Mouse (Mus musculus) heart, embryonic 11.5 days (tissue): ENCODE measurements around the gene 4930513O06Rik. TPM values are rescaled to one million over a fixed set of nuclear protein-coding genes. Genes with fewer than 3 reads are reported as not detected.

Source experiments
- ATAC-seq: fragments of 200-750 bp; cut with Nextera tagmentation; replicated peaks from 2 replicates; pipeline ENCODE4 v1.8.0; 2017; ENCODE audit warnings: moderate library complexity; ENCODE audit not compliant: insufficient number of reproducible peaks, low FRiP score, low TSS enrichment
- H3K27ac ChIP-seq: fragments of 300-500 bp; sonication (generic); 2 replicates; pipeline ENCODE4 v1.5.1; 2014; ENCODE audit warnings: mild to moderate bottlenecking, low read depth, low read length
- H3K27me3 ChIP-seq: fragments of 300-500 bp; sonication (generic); 2 replicates; pipeline ENCODE4 v1.6.1; 2014; ENCODE audit warnings: mild to moderate bottlenecking, low read length, mixed read lengths; ENCODE audit not compliant: control insufficient read depth, insufficient read depth
- H3K36me3 ChIP-seq: fragments of 300-500 bp; sonication (generic); 2 replicates; pipeline ENCODE4 v1.6.1; 2014; ENCODE audit warnings: mild to moderate bottlenecking, low read length, moderate library complexity, mixed read lengths; ENCODE audit not compliant: control insufficient read depth, insufficient read depth
- H3K4me1 ChIP-seq: fragments of 300-500 bp; sonication (generic); 2 replicates; pipeline ENCODE4 v1.6.1; 2014; ENCODE audit warnings: low read length; ENCODE audit not compliant: control insufficient read depth, insufficient read depth
- H3K4me2 ChIP-seq: fragments of 300-500 bp; sonication (generic); 2 replicates; pipeline ENCODE4 v1.6.1; 2014; ENCODE audit warnings: mild to moderate bottlenecking, moderate library complexity
- H3K4me3 ChIP-seq: fragments of 300-500 bp; sonication (generic); 2 replicates; pipeline ENCODE4 v1.5.1; 2014; ENCODE audit warnings: low read depth, low read length
- H3K9ac ChIP-seq: fragments of 300-500 bp; sonication (generic); 2 replicates; pipeline ENCODE4 v1.6.1; 2014; ENCODE audit warnings: mild to moderate bottlenecking, low read depth, low read length, moderate library complexity
- H3K9me3 ChIP-seq: fragments of 300-500 bp; sonication (generic); replicated peaks from 2 replicates; pipeline ENCODE4 v1.6.1; 2016; ENCODE audit warnings: low read length; ENCODE audit not compliant: control insufficient read depth
- WGBS: fragments of 180-500 bp; shearing (Covaris S2); extraction: QIAGEN DNeasy Blood & Tissue Kit; methylation state at CpG from one replicate; pipeline ENCODE4 v1.1.7; 2014; ENCODE audit not compliant: insufficient replicate concordance; 5-methylcytosine and 5-hydroxymethylcytosine counted together
- polyA plus RNA-seq: library from polyadenylated mRNA; unstranded; fragments of >200 nt; fragmentation: Nextera tagmentation; extraction: Ambion mirVana; gene quantifications from 2 replicates; pipeline ENCODE4 v1.2.1, GENCODE M21; 2014

4930513O06Rik gene
- polyA plus RNA-seq, 1 experiment from 2014 or later, result not detected

GRCm38 (mm10) chrX:139097197-139097596 is 11.2 kb downstream of the 4930513O06Rik start:
- Histone ChIP-seq H3K27me3 (no peaks in the 10 kb centered on the region), H3K4me1 (no peaks in the 10 kb centered on the region), H3K4me2 (no peak overlapping the region), H3K9me3 (no peaks in the 10 kb centered on the region), H3K4me3 (no peak overlapping the region), H3K9ac (no peak overlapping the region), H3K36me3 (no peaks in the 10 kb centered on the region), H3K27ac (no peak overlapping the region)
- no peak for ATAC-seq
- WGBS, result 53% methylated on average over 1 of the region's 1 CpGs

- Histone ChIP-seq H3K4me2 (no peak overlapping the region), H3K27me3 (no peaks in the 10 kb centered on the region), H3K4me1 (no peaks in the 10 kb centered on the region), H3K9ac (no peak overlapping the region), H3K27ac (no peak overlapping the region), H3K36me3 (no peaks in the 10 kb centered on the region), H3K4me3 (no peak overlapping the region), H3K9me3 (no peaks in the 10 kb centered on the region)
- no peak for ATAC-seq
- WGBS, result 63% methylated on average over 4 of the region's 4 CpGs
Observed at GRCm38 (mm10) chrX:139134031-139134430, 48.0 kb downstream of the 4930513O06Rik start.

Other genes starting within 250 kb of the 4930513O06Rik start
- 44.0 and 47.2 TPM in 2 replicates for gene Nrk, start 171.8 kb upstream of the 4930513O06Rik start, polyA plus RNA-seq
- 0.23 TPM in 1 of 2 replicates, not detected in the other for gene Serpina7, start 1.0 kb upstream of the 4930513O06Rik start, polyA plus RNA-seq
- gene 4933428M09Rik, start 93.0 kb downstream of the 4930513O06Rik start, polyA plus RNA-seq, result not detected in 2 replicates
- gene Mum1l1, start 123.8 kb downstream of the 4930513O06Rik start, polyA plus RNA-seq, result 35.6 and 41.4 TPM in 2 replicates
- gene Trap1a, start 247.4 kb downstream of the 4930513O06Rik start, polyA plus RNA-seq, result 0.21 TPM in 1 of 2 replicates, not detected in the other